Mouse (Mus musculus): ENCODE results near the gene Cers3. TPM values are rescaled to one million over a fixed set of nuclear protein-coding genes. Genes with fewer than 3 reads are reported as not detected.

Gene Cers3
- total and polyA plus RNA-seq, 2 experiments from 2014 or later = 0.37 to 0.53 TPM

DNA sequence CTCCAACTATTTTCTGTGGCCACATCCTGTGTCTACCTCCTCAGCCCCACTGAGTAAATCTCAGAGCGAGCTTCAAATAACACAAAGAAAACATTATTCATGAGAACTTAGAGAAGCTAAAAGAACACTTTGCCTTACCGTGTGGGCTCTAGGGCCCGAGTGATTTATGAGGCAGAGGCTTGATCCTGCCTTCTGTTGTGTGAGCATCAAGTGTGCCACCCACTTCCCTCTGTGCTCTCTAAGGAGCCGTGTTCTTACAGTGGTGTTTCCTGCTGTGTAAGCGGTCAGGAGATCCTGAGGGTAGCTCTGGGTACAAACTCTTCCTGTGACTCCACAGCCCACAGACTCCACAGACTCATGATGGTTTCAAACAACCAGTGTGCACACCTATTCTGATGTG is 60.5 kb downstream of the Cers3 start:
- Histone ChIP-seq H3K4me3 (ENCODE audit: low read length) (no peak overlapping the region), H3K9me3 (ENCODE audit: low read length) (no peaks in the 10 kb centered on the region), H3K9ac (replicated peaks; ENCODE audit: low read length) (no peak overlapping the region), H3K36me3 (ENCODE audit: insufficient read depth, low read length) (no peaks in the 10 kb centered on the region), H3K4me2 (ENCODE audit: low read depth, low read length) (no peak overlapping the region), H3K27ac (no peak overlapping the region), H3K27me3 (ENCODE audit: insufficient read depth, low read length) (no peaks in the 10 kb centered on the region), H3K4me1 (ENCODE audit: insufficient read depth, low read length) (no peaks in the 10 kb centered on the region)
- no peak for DNase-seq (ENCODE audit: low spot score)
- WGBS = 55% methylated on average over 5 of the region's 5 CpGs
- no peak for TF ChIP-seq CTCF (IDR thresholded peaks at IDR 0.05; ENCODE audit: low read depth)
- no peak for ATAC-seq

DNA sequence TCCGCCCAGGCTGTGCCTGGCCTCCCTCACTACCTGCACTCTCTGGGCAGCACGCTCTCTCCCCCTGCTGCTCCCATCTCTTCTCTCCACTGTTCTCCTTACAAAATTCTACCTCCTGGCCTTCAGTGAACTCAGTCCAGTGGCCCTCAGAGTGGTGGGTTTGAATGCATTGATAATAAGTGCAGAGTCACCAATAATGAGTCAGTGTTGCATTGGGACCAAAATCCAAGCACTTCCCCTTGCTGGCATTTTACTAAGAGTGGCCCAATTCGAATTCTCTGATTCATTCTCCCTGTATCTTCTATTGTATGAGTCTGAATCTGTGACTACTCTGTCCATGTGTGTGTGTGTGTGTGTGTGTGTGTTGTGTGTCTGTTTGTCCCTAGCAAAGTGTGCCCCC is 63.5 kb downstream of the Cers3 start:
- no peaks in the 10 kb centered on the region for H3K9me3 ChIP-seq (ENCODE audit: low read length)
- no peaks in the 10 kb centered on the region for H3K27me3 ChIP-seq (ENCODE audit: insufficient read depth, low read length)
- DNase-seq (ENCODE audit: low spot score) (no peak), ATAC-seq (no peak)
- 61% methylated on average over 3 of the region's 3 CpGs for WGBS
- no peak overlapping the region for H3K27ac ChIP-seq
- no peak overlapping the region for H3K4me2 ChIP-seq (ENCODE audit: low read depth, low read length)
- H3K9ac ChIP-seq (replicated peaks; ENCODE audit: low read length) = no peak overlapping the region
- TF ChIP-seq CTCF (IDR thresholded peaks at IDR 0.05; ENCODE audit: low read depth) = no peak
- no peaks in the 10 kb centered on the region for H3K36me3 ChIP-seq (ENCODE audit: insufficient read depth, low read length)
- H3K4me3 ChIP-seq (ENCODE audit: low read length) = no peak overlapping the region
- H3K4me1 ChIP-seq (ENCODE audit: insufficient read depth, low read length) = no peaks in the 10 kb centered on the region

DNA sequence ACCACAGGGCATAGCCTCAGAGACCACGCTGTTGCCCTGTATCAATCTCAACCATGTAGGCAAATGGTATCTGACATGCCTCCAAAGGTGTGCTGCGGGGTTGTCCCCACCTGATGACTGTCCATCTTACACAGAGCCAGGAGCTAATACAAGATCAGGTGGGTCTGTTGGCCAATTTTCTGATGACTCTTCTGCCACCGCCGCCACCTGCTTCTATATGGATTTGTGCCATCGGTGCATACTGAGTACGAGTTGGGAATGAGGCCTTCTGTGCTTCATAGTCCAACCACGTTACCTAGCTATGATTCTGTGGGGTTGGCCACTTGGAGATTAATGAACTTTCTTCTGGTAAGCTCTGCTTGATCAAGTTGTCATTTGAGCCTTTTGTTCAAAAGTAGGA is 67.1 kb downstream of the Cers3 start:
- Histone ChIP-seq H3K4me3 (ENCODE audit: low read length) (no peak overlapping the region), H3K4me1 (ENCODE audit: insufficient read depth, low read length) (no peaks in the 10 kb centered on the region), H3K9ac (replicated peaks; ENCODE audit: low read length) (no peak overlapping the region), H3K27ac (no peak overlapping the region), H3K36me3 (ENCODE audit: insufficient read depth, low read length) (no peaks in the 10 kb centered on the region), H3K4me2 (ENCODE audit: low read depth, low read length) (no peak overlapping the region), H3K9me3 (ENCODE audit: low read length) (no peaks in the 10 kb centered on the region), H3K27me3 (ENCODE audit: insufficient read depth, low read length) (no peaks in the 10 kb centered on the region)
- ATAC-seq (no peak), DNase-seq (ENCODE audit: low spot score) (no peak)
- no peak for TF ChIP-seq CTCF (IDR thresholded peaks at IDR 0.05; ENCODE audit: low read depth)
- WGBS = 93% methylated on average over 7 of the region's 7 CpGs

DNA sequence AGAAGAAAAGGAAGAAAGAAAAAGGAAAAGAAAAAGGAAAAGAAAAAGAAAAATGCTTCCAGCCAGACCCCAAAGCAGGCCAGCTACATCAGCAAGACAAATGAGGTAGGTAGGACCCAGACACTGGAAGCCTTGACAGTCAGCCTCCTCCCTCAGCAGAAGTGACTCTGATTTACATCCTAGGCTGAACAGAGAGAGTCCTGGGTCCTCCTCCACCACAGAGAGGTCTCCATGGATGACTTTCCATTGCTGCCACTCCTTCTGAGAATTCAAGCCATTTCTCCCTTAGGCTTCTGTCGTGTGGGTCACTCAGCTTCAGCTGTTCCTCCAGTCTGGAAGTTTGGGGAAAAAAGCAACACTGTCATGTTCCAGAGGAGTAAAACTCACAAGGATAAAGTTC is 68.0 kb downstream of the Cers3 start:
- DNase-seq (ENCODE audit: low spot score) (no peak), ATAC-seq (no peak)
- Histone ChIP-seq H3K9me3 (ENCODE audit: low read length) (no peaks in the 10 kb centered on the region), H3K27ac (no peak overlapping the region), H3K4me3 (ENCODE audit: low read length) (no peak overlapping the region), H3K4me2 (ENCODE audit: low read depth, low read length) (no peak overlapping the region), H3K36me3 (ENCODE audit: insufficient read depth, low read length) (no peaks in the 10 kb centered on the region), H3K27me3 (ENCODE audit: insufficient read depth, low read length) (no peaks in the 10 kb centered on the region), H3K4me1 (ENCODE audit: insufficient read depth, low read length) (no peaks in the 10 kb centered on the region), H3K9ac (replicated peaks; ENCODE audit: low read length) (no peak overlapping the region)
- 77% methylated on average over 1 of the region's 1 CpGs for WGBS
- TF ChIP-seq CTCF (IDR thresholded peaks at IDR 0.05; ENCODE audit: low read depth) = no peak

DNA sequence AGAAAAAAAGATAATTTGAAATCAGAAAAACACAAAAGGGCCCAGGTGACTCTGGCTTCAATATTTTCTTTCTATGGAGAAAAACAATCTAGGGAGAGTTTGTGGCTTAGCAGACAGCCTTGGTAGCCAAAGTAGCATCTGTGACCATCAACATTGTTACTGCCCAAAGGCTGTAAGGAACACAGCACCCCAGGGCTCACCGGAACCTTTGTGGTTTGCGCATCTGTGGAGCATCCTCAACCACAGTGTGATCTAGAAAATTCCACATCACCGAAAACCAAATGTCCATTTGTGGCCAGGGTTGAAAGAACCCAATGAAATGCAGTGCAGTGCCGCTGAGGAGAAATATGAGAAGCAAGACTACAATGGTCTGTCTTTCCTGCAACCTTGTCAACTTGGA is 69.0 kb downstream of the Cers3 start:
- ATAC-seq = no peak

DNA sequence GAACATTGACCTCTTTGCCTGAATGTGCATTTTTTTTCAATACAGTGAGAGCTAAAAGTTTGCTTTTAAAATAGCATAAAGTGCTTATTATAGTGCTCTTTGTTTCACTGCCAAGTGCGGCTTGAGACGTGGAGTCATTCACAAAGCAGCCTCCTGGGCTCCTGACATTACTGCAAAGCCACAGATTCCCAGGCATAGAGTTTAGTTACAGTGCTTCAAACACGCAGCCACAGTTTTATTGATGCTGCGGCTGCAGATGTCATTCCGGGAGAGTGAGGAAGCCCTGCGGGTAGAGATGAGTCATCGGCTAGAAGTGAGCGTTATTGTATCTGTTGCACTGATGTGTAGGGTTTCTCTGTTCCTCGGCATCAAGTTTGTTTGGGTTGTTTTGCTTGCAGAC is 69.4 kb downstream of the Cers3 start:
- Histone ChIP-seq H3K9me3 (ENCODE audit: low read length) (no peaks in the 10 kb centered on the region), H3K36me3 (ENCODE audit: insufficient read depth, low read length) (no peaks in the 10 kb centered on the region), H3K4me2 (ENCODE audit: low read depth, low read length) (no peak overlapping the region), H3K4me1 (ENCODE audit: insufficient read depth, low read length) (no peaks in the 10 kb centered on the region), H3K27me3 (ENCODE audit: insufficient read depth, low read length) (no peaks in the 10 kb centered on the region), H3K27ac (no peak overlapping the region), H3K9ac (replicated peaks; ENCODE audit: low read length) (no peak overlapping the region), H3K4me3 (ENCODE audit: low read length) (no peak overlapping the region)
- 39% methylated on average over 9 of the region's 9 CpGs for WGBS
- no peak for TF ChIP-seq CTCF (IDR thresholded peaks at IDR 0.05; ENCODE audit: low read depth)
- ATAC-seq (no peak), DNase-seq (ENCODE audit: low spot score) (peak; percentile 25)

More for the DNA sequence above, 69.0 kb downstream of the Cers3 start:
- Histone ChIP-seq H3K9me3 (ENCODE audit: low read length) (no peaks in the 10 kb centered on the region), H3K27ac (no peak overlapping the region), H3K4me1 (ENCODE audit: insufficient read depth, low read length) (no peaks in the 10 kb centered on the region), H3K36me3 (ENCODE audit: insufficient read depth, low read length) (no peaks in the 10 kb centered on the region), H3K4me3 (ENCODE audit: low read length) (no peak overlapping the region), H3K9ac (replicated peaks; ENCODE audit: low read length) (no peak overlapping the region), H3K27me3 (ENCODE audit: insufficient read depth, low read length) (no peaks in the 10 kb centered on the region), H3K4me2 (ENCODE audit: low read depth, low read length) (no peak overlapping the region)
- no peak for TF ChIP-seq CTCF (IDR thresholded peaks at IDR 0.05; ENCODE audit: low read depth)
- 84% methylated on average over 4 of the region's 4 CpGs for WGBS
- DNase-seq (ENCODE audit: low spot score) = no peak

DNA sequence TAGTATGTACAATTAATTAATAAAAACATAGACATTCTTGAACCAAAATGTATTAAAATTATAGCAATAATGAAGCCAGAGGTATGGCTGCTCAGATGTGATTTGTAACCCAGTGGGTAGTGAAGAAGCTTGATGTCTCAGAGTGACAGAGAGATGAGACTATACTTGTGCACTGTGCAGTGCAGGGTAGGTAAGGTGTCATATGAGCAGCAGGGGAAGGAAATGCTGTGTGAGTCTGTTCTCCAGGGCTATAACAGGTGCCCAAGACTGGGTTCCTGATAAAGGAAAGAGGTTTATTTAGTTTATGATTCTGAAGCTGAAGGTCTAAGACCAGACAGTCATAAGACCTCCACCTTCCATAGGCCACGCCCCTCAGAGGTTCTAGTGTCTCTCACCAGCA is 69.9 kb downstream of the Cers3 start:
- Histone ChIP-seq H3K4me2 (ENCODE audit: low read depth, low read length) (no peak overlapping the region), H3K4me1 (ENCODE audit: insufficient read depth, low read length) (no peaks in the 10 kb centered on the region)
- TF ChIP-seq CTCF (IDR thresholded peaks at IDR 0.05; ENCODE audit: low read depth) = no peak

More for the DNA sequence above, 69.9 kb downstream of the Cers3 start:
- Histone ChIP-seq H3K27me3 (ENCODE audit: insufficient read depth, low read length) (no peaks in the 10 kb centered on the region), H3K27ac (no peak overlapping the region), H3K9ac (replicated peaks; ENCODE audit: low read length) (no peak overlapping the region), H3K36me3 (ENCODE audit: insufficient read depth, low read length) (no peaks in the 10 kb centered on the region), H3K9me3 (ENCODE audit: low read length) (no peaks in the 10 kb centered on the region), H3K4me3 (ENCODE audit: low read length) (no peak overlapping the region)
- WGBS = 71% methylated on average over 1 of the region's 1 CpGs
- no peak for DNase-seq (ENCODE audit: low spot score)
- no peak for ATAC-seq

Data from hindbrain, postnatal 0 days (tissue).